Mouse (Mus musculus): Measurements from ENCODE around the gene Cdk2ap2.

GRCm38 (mm10) chr19:4091383-4091782 lies 5.6 kb upstream of the Cdk2ap2 start:
- TF ChIP-seq GATA1 (IDR thresholded peaks at IDR 0.05; ENCODE audit: borderline replicate concordance, low read length) = no peak
- no peak for TF ChIP-seq FLI1 (IDR thresholded peaks at IDR 0.05; ENCODE audit: low read length)
